Comparison of ENCODE assay signal across 20 mouse cellular contexts in genomic region chr17:27465924-27466323, GRCm38 (mm10). TPM values are rescaled to one million over a fixed set of nuclear protein-coding genes. Genes with fewer than 3 reads are reported as not detected.
A peak's percentile ranks its signal among the peaks of the same experiment; 100 is the strongest.
DNase-seq lines count a peak whose midpoint lies in the region; ATAC-seq and TF ChIP-seq lines count a peak whose summit lies in the region.
"Had no signal": no experiment of that assay in that cellular context is flagged by ENCODE, and none has a peak within 500 bp of the region (broad histone marks: within the 10 kb centered on the region; RNA-seq: fewer than 3 reads in every experiment).

No protein-coding gene starts in this region.

- intact Hi-C loops in gastrocnemius, adult 2 months (cut with DNase I) = no loop called here

- no peak overlapping the region for H3K4me2 ChIP-seq in hindbrain, embryonic 12.5 days (replicated peaks)
- no peak overlapping the region for H3K4me2 ChIP-seq in hindbrain, embryonic 11.5 days (replicated peaks; ENCODE audit: low read depth, low read length)
- H3K4me2 ChIP-seq in hindbrain, embryonic 14.5 days (replicated peaks) = no peak overlapping the region
- H3K4me2 ChIP-seq in midbrain, embryonic 16.5 days (ENCODE audit: low read length) = no peak overlapping the region
- H3K4me2 ChIP-seq: heart, embryonic 12.5 days; kidney, embryonic 15.5 days; limb, embryonic 13.5 days; liver, embryonic 11.5 days; lung, embryonic 15.5 days; midbrain, embryonic 12.5 days had no signal

- no peak overlapping the region for H3K4me3 ChIP-seq in hindbrain, embryonic 12.5 days
- no peak overlapping the region for H3K4me3 ChIP-seq in hindbrain, embryonic 11.5 days (ENCODE audit: low read depth, low read length)
- H3K4me3 ChIP-seq in E14TG2a.4 (replicated peaks; ENCODE audit: low read length) = peak overlapping the region; percentile 39
- H3K4me3 ChIP-seq in hindbrain, embryonic 14.5 days (replicated peaks; ENCODE audit: low read length) = no peak overlapping the region
- H3K4me3 ChIP-seq in midbrain, embryonic 16.5 days (ENCODE audit: low read depth, low read length) = no peak overlapping the region
- no peak overlapping the region for H3K4me3 ChIP-seq in gastrocnemius, adult 2 months
- H3K4me3 ChIP-seq: heart, adult 2 months; heart, embryonic 12.5 days; kidney, embryonic 15.5 days; limb, embryonic 13.5 days; lung, embryonic 15.5 days; midbrain, embryonic 12.5 days had no signal

- H3K9me3 ChIP-seq in hindbrain, embryonic 12.5 days (replicated peaks) = no peaks in the 10 kb centered on the region
- no peaks in the 10 kb centered on the region for H3K9me3 ChIP-seq in hindbrain, embryonic 11.5 days (ENCODE audit: control insufficient read depth, low read length)
- no peaks in the 10 kb centered on the region for H3K9me3 ChIP-seq in E14TG2a.4 (ENCODE audit: low read length)
- no peaks in the 10 kb centered on the region for H3K9me3 ChIP-seq in hindbrain, embryonic 14.5 days (ENCODE audit: control insufficient read depth, low read length)
- no peaks in the 10 kb centered on the region for H3K9me3 ChIP-seq in midbrain, embryonic 16.5 days (replicated peaks; ENCODE audit: control insufficient read depth, low read length, poor library complexity, severe bottlenecking)
- H3K9me3 ChIP-seq: heart, embryonic 12.5 days; kidney, embryonic 15.5 days; limb, embryonic 13.5 days; lung, embryonic 15.5 days; midbrain, embryonic 12.5 days had no signal

- no peak for TF ChIP-seq CTCF in E14TG2a.4 (conservative IDR thresholded peaks at IDR 0.05; ENCODE audit: low read length)
- TF ChIP-seq CTCF in gastrocnemius, adult 2 months (IDR thresholded peaks at IDR 0.05) = no peak

- H3K9ac ChIP-seq in hindbrain, embryonic 12.5 days = no peak overlapping the region
- no peak overlapping the region for H3K9ac ChIP-seq in hindbrain, embryonic 11.5 days (ENCODE audit: low read depth, low read length)
- no peak overlapping the region for H3K9ac ChIP-seq in hindbrain, embryonic 14.5 days
- no peak overlapping the region for H3K9ac ChIP-seq in midbrain, embryonic 16.5 days (ENCODE audit: low read depth, low read length)
- H3K9ac ChIP-seq: heart, embryonic 12.5 days; kidney, embryonic 15.5 days; limb, embryonic 13.5 days; lung, embryonic 15.5 days; midbrain, embryonic 12.5 days had no signal

- no peaks in the 10 kb centered on the region for H3K27me3 ChIP-seq in hindbrain, embryonic 12.5 days
- no peaks in the 10 kb centered on the region for H3K27me3 ChIP-seq in hindbrain, embryonic 11.5 days (ENCODE audit: control insufficient read depth, insufficient read depth, low read length)
- peaks cover 5% of the 10 kb centered on the region; the same call in 1 of the 2 replicates for H3K27me3 ChIP-seq in E14TG2a.4 (ENCODE audit: insufficient read depth, low read length)
- H3K27me3 ChIP-seq in hindbrain, embryonic 14.5 days (ENCODE audit: control insufficient read depth, insufficient read depth, low read length) = no peaks in the 10 kb centered on the region
- no peaks in the 10 kb centered on the region for H3K27me3 ChIP-seq in midbrain, embryonic 16.5 days (ENCODE audit: control insufficient read depth, insufficient read depth, low read depth, low read length)
- H3K27me3 ChIP-seq: kidney, embryonic 15.5 days; limb, embryonic 13.5 days; lung, embryonic 15.5 days; midbrain, embryonic 12.5 days had no signal

- DNase-seq in hindbrain, embryonic 11.5 days (ENCODE audit: low spot score) = no peak
- no peak for DNase-seq in hindbrain, embryonic 14.5 days (ENCODE audit: low spot score)
- DNase-seq in gastrocnemius, adult 2 months = no peak
- DNase-seq in embryo, embryonic 9.5 days (ENCODE audit: extremely low spot score) = no peak
- DNase-seq: cerebellum, adult 18-20 months; cerebellum, postnatal 25 days had no signal

- peak overlapping the region; percentile 58 for H3K27ac ChIP-seq in hindbrain, embryonic 12.5 days
- H3K27ac ChIP-seq in hindbrain, embryonic 11.5 days (ENCODE audit: low read depth, low read length) = no peak overlapping the region; the same call in 1 of the 2 replicates
- H3K27ac ChIP-seq in hindbrain, embryonic 14.5 days = peak overlapping the region; percentile 63
- H3K27ac ChIP-seq in midbrain, embryonic 16.5 days (ENCODE audit: low read length) = peak overlapping the region; percentile 56
- no peak overlapping the region for H3K27ac ChIP-seq in gastrocnemius, adult 2 months
- H3K27ac ChIP-seq: heart, adult 2 months; kidney, embryonic 15.5 days; limb, embryonic 13.5 days; lung, embryonic 15.5 days had no signal

- H3K4me1 ChIP-seq in hindbrain, embryonic 12.5 days = peaks cover 22% of the 10 kb centered on the region
- 0 out of 2 replicates have a peak, but pooled peaks cover 2% of the 10 kb centered on the region for H3K4me1 ChIP-seq in hindbrain, embryonic 11.5 days (replicated peaks; ENCODE audit: control insufficient read depth, insufficient read depth, low read length)
- H3K4me1 ChIP-seq in E14TG2a.4 (replicated peaks; ENCODE audit: low read depth, low read length) = peaks cover 28% of the 10 kb centered on the region
- peaks cover 24% of the 10 kb centered on the region for H3K4me1 ChIP-seq in hindbrain, embryonic 14.5 days (replicated peaks; ENCODE audit: control insufficient read depth, insufficient read depth, low read length)
- H3K4me1 ChIP-seq in midbrain, embryonic 16.5 days (ENCODE audit: control insufficient read depth, insufficient read depth, low read length) = peaks cover 14% of the 10 kb centered on the region; the same call in 1 of the 2 replicates
- H3K4me1 ChIP-seq: heart, embryonic 12.5 days; limb, embryonic 13.5 days; lung, embryonic 15.5 days had no signal

- no peaks in the 10 kb centered on the region for H3K36me3 ChIP-seq in hindbrain, embryonic 12.5 days
- no peaks in the 10 kb centered on the region for H3K36me3 ChIP-seq in hindbrain, embryonic 11.5 days (ENCODE audit: control insufficient read depth, insufficient read depth, low read length)
- no peaks in the 10 kb centered on the region for H3K36me3 ChIP-seq in E14TG2a.4 (ENCODE audit: insufficient read depth, low read length)
- no peaks in the 10 kb centered on the region for H3K36me3 ChIP-seq in hindbrain, embryonic 14.5 days (replicated peaks; ENCODE audit: control insufficient read depth, insufficient read depth)
- no peaks in the 10 kb centered on the region for H3K36me3 ChIP-seq in midbrain, embryonic 16.5 days (ENCODE audit: control insufficient read depth, insufficient read depth, low read length)
- H3K36me3 ChIP-seq: heart, embryonic 12.5 days; kidney, embryonic 15.5 days; limb, embryonic 13.5 days; lung, embryonic 15.5 days; midbrain, embryonic 12.5 days had no signal

- ATAC-seq in hindbrain, embryonic 12.5 days (ENCODE audit: low FRiP score) = peak; percentile 55
- no peak for ATAC-seq in hindbrain, embryonic 11.5 days (ENCODE audit: low FRiP score)
- ATAC-seq in hindbrain, embryonic 14.5 days (ENCODE audit: low FRiP score) = peak; percentile 51; the same call in 1 of the 2 replicates
- ATAC-seq in midbrain, embryonic 16.5 days = peak; percentile 22
- ATAC-seq in monocyte, adult 5-6 weeks (replicated peaks; ENCODE audit: insufficient number of reproducible peaks, low FRiP score, low TSS enrichment, poor library complexity, severe bottlenecking) = no peak
- ATAC-seq: CD4-positive, CD25-positive, alpha-beta regulatory T cell, adult 4 months had no signal

- WGBS in hindbrain, embryonic 12.5 days = 49% methylated on average over 8 of the region's 8 CpGs
- WGBS in hindbrain, embryonic 11.5 days = 71% methylated on average over 8 of the region's 8 CpGs
- 45% methylated on average over 8 of the region's 8 CpGs for WGBS in hindbrain, embryonic 14.5 days
- 54% methylated on average over 8 of the region's 8 CpGs for WGBS in midbrain, embryonic 16.5 days

RNA-seq across cellular contexts. Expression of gene Grm4, which starts 55.3 kb away (rescaled TPM):
- polyA plus RNA-seq in hindbrain, embryonic 12.5 days (2016; fragmentation: Nextera tagmentation; extraction: Ambion mirVana) = 3.7 and 4.2 TPM in 2 replicates
- polyA plus RNA-seq in hindbrain, embryonic 11.5 days (2014; fragmentation: Nextera tagmentation; extraction: Ambion mirVana) = 2.5 and 3.6 TPM in 2 replicates
- 9.0 and 10.1 TPM in 2 replicates for polyA plus RNA-seq in hindbrain, embryonic 14.5 days (2014; fragmentation: Nextera tagmentation; extraction: Ambion mirVana)
- 7.5 and 11.0 TPM in 2 replicates for polyA plus RNA-seq in midbrain, embryonic 16.5 days (2015; fragmentation: Nextera tagmentation; extraction: Ambion mirVana)
- total RNA-seq in monocyte, adult 5-6 weeks (2017) = 0.29 TPM in 1 of 3 replicates, not detected in the others
- total RNA-seq in gastrocnemius, adult 2 months (2021) = not detected
- total RNA-seq: megakaryocyte progenitor cell, adult 5-6 weeks had no signal
- polyA plus RNA-seq: CD4-positive, CD25-positive, alpha-beta regulatory T cell, adult 4 months; liver, embryonic 16.5 days had no signal

Comparison
In these comparisons a context has a peak if more than half of its experiments do, and no peak if none do; other contexts are left out.
1. ATAC-seq: peak in hindbrain, embryonic 12.5 days (single experiment), hindbrain, embryonic 14.5 days (single experiment) and midbrain, embryonic 16.5 days (single experiment); none in hindbrain, embryonic 11.5 days (single experiment) and monocyte, adult 5-6 weeks (single experiment).
2. H3K27ac ChIP-seq: peak in hindbrain, embryonic 12.5 days (single experiment), hindbrain, embryonic 14.5 days (single experiment) and midbrain, embryonic 16.5 days (single experiment); none in hindbrain, embryonic 11.5 days (single experiment) and gastrocnemius, adult 2 months (single experiment).